Mouse (Mus musculus) layer of hippocampus, adult 18-20 months (tissue): Measurements from ENCODE around the gene Rmnd5b. TPM values are rescaled to one million over a fixed set of nuclear protein-coding genes. Genes with fewer than 3 reads are reported as not detected.
"Not testable (repeated sequence)": the region's sequence is repeated elsewhere in the genome, so short reads cannot be mapped to it uniquely, and the experiment has no call there.

Source experiments
- DNase-seq, 2 experiments: peaks; one replicate each; pipeline ENCODE4 v3.0.0; 2022; ENCODE audit warnings: low spot score in 2 of 2
- total RNA-seq, 2 experiments: library from RNA; stranded (reverse); gene quantifications; 2 replicates each; pipeline ENCODE4 v1.2.3; 2021

Rmnd5b gene
- total RNA-seq, 2 experiments from 2014 or later, result 54.3 to 63.1 TPM

- DNase-seq, result no peak
Measured at GRCm38 (mm10) chr11:51649889-51650199, 14.1 kb upstream of the Rmnd5b start.

GRCm38 (mm10) chr11:51649111-51649888 lies 13.6 kb upstream of the Rmnd5b start:
- no peak for DNase-seq

- no peak for DNase-seq
Measured at GRCm38 (mm10) chr11:51648566-51648965, 12.9 kb upstream of the Rmnd5b start.

GRCm38 (mm10) chr11:51646751-51647667 lies 11.3 kb upstream of the Rmnd5b start:
- DNase-seq, result no peak

- DNase-seq, result no peak
Measured at GRCm38 (mm10) chr11:51646245-51646644, 10.5 kb upstream of the Rmnd5b start.

- DNase-seq, result no peak
Measured at GRCm38 (mm10) chr11:51645293-51645692, 9.6 kb upstream of the Rmnd5b start.

GRCm38 (mm10) chr11:51644217-51644616 lies 8.5 kb upstream of the Rmnd5b start:
- DNase-seq, result no peak

GRCm38 (mm10) chr11:51643761-51644160 lies 8.1 kb upstream of the Rmnd5b start:
- DNase-seq, result no peak

- no peak for DNase-seq
Measured at GRCm38 (mm10) chr11:51643202-51643601, 7.5 kb upstream of the Rmnd5b start.

- DNase-seq, result no peak
Measured at GRCm38 (mm10) chr11:51640748-51641147, 5.1 kb upstream of the Rmnd5b start.

- no peak for DNase-seq
Measured at GRCm38 (mm10) chr11:51638497-51638896, 2.8 kb upstream of the Rmnd5b start.

GRCm38 (mm10) chr11:51637971-51638414 lies 2.3 kb upstream of the Rmnd5b start:
- DNase-seq, result no peak

GRCm38 (mm10) chr11:51636323-51636684 lies 608 bp upstream of the Rmnd5b start:
- DNase-seq, result no peak

GRCm38 (mm10) chr11:51635127-51635524 lies 570 bp downstream of the Rmnd5b start:
- DNase-seq, result no peak

- no peak for DNase-seq
Measured at GRCm38 (mm10) chr11:51633721-51634120, 2.0 kb downstream of the Rmnd5b start.

- not testable (repeated sequence) for DNase-seq
Measured at GRCm38 (mm10) chr11:51633200-51633599, 2.5 kb downstream of the Rmnd5b start.

- DNase-seq, result no peak
Measured at GRCm38 (mm10) chr11:51632130-51632753, 3.5 kb downstream of the Rmnd5b start.

- peak; percentile 81 to 82 for DNase-seq
Measured at GRCm38 (mm10) chr11:51629651-51630314, 5.9 kb downstream of the Rmnd5b start.

GRCm38 (mm10) chr11:51627907-51628306 lies 7.8 kb downstream of the Rmnd5b start:
- peak in 1 of 2 experiments; percentile 54 for DNase-seq

- peak in 1 of 2 experiments; percentile 57 for DNase-seq
Measured at GRCm38 (mm10) chr11:51627425-51627824, 8.3 kb downstream of the Rmnd5b start.

GRCm38 (mm10) chr11:51625187-51625820 lies 10.4 kb downstream of the Rmnd5b start:
- no peak for DNase-seq
